In genomic region chr1:131246433-131247395, GRCm38 (mm10) we compare ENCODE assay signal across 8 mouse cellular contexts. TPM values are rescaled to one million over a fixed set of nuclear protein-coding genes. Genes with fewer than 3 reads are reported as not detected.
DNase-seq lines count a peak whose midpoint lies in the region; ATAC-seq lines count a peak whose summit lies in the region.

No protein-coding gene starts in this region.

- H3K9me3 ChIP-seq in embryonic facial prominence, embryonic 11.5 days (replicated peaks; ENCODE audit: control insufficient read depth, low read length) = no peaks in the 10 kb centered on the region
- H3K9me3 ChIP-seq in hindbrain, embryonic 14.5 days (ENCODE audit: control insufficient read depth, low read length) = no peaks in the 10 kb centered on the region
- H3K9me3 ChIP-seq in midbrain, embryonic 12.5 days = no peaks in the 10 kb centered on the region

- ATAC-seq in embryonic facial prominence, embryonic 11.5 days (replicated peaks; ENCODE audit: insufficient number of reproducible peaks, low FRiP score, low TSS enrichment, low read depth) = no peak
- no peak for ATAC-seq in hindbrain, embryonic 14.5 days (ENCODE audit: low FRiP score)
- ATAC-seq in midbrain, embryonic 12.5 days (ENCODE audit: low FRiP score, low read depth) = 0 out of 2 replicates have a peak, but pooled peaks have one; percentile 3

- no peak overlapping the region for H3K4me2 ChIP-seq in embryonic facial prominence, embryonic 11.5 days (ENCODE audit: low read depth, low read length)
- H3K4me2 ChIP-seq in hindbrain, embryonic 14.5 days (replicated peaks) = 0 out of 2 replicates have a peak overlapping the region, but pooled peaks have one; percentile 1
- H3K4me2 ChIP-seq in midbrain, embryonic 12.5 days (replicated peaks) = no peak overlapping the region

- H3K27me3 ChIP-seq in embryonic facial prominence, embryonic 11.5 days (ENCODE audit: control insufficient read depth, insufficient read depth, low read length) = peaks cover 31% of the 10 kb centered on the region
- peaks cover 14% of the 10 kb centered on the region for H3K27me3 ChIP-seq in hindbrain, embryonic 14.5 days (ENCODE audit: control insufficient read depth, insufficient read depth, low read length)
- peaks cover 64% of the 10 kb centered on the region for H3K27me3 ChIP-seq in midbrain, embryonic 12.5 days

- no peak overlapping the region for H3K4me3 ChIP-seq in embryonic facial prominence, embryonic 11.5 days (ENCODE audit: low read depth, low read length)
- no peak overlapping the region for H3K4me3 ChIP-seq in hindbrain, embryonic 14.5 days (replicated peaks; ENCODE audit: low read length)
- no peak overlapping the region for H3K4me3 ChIP-seq in midbrain, embryonic 12.5 days

- no peaks in the 10 kb centered on the region for H3K36me3 ChIP-seq in embryonic facial prominence, embryonic 11.5 days (replicated peaks; ENCODE audit: control insufficient read depth, insufficient read depth, low read depth, low read length)
- H3K36me3 ChIP-seq in hindbrain, embryonic 14.5 days (replicated peaks; ENCODE audit: control insufficient read depth, insufficient read depth) = no peaks in the 10 kb centered on the region
- H3K36me3 ChIP-seq in midbrain, embryonic 12.5 days = no peaks in the 10 kb centered on the region

- H3K27ac ChIP-seq in embryonic facial prominence, embryonic 11.5 days (replicated peaks; ENCODE audit: low read depth, low read length) = no peak overlapping the region
- H3K27ac ChIP-seq in hindbrain, embryonic 14.5 days = no peak overlapping the region
- no peak overlapping the region for H3K27ac ChIP-seq in midbrain, embryonic 12.5 days (replicated peaks)

- 14% methylated on average over 7 of the region's 7 CpGs for WGBS in embryonic facial prominence, embryonic 11.5 days
- 20% methylated on average over 7 of the region's 7 CpGs for WGBS in hindbrain, embryonic 14.5 days
- 12% methylated on average over 7 of the region's 7 CpGs for WGBS in midbrain, embryonic 12.5 days

- intact Hi-C loops in left cerebral cortex, postnatal 36 days (cut with DNase I) = loop anchor here (2.0 kb wide), 1 partner anchor 66 kb away; no protein-coding TSS in a partner anchor
- intact Hi-C loops in gastrocnemius, postnatal 14 days (cut with DNase I; ENCODE audit: low total_unique reads) = loop anchor here (5.0 kb wide), 1 partner anchor 64 kb away; no protein-coding TSS in a partner anchor

- H3K9ac ChIP-seq in embryonic facial prominence, embryonic 11.5 days (replicated peaks; ENCODE audit: low read length) = no peak overlapping the region
- no peak overlapping the region for H3K9ac ChIP-seq in hindbrain, embryonic 14.5 days
- H3K9ac ChIP-seq in midbrain, embryonic 12.5 days (replicated peaks) = no peak overlapping the region; the same call in 1 of the 2 replicates

- H3K4me1 ChIP-seq in embryonic facial prominence, embryonic 11.5 days (ENCODE audit: control insufficient read depth, insufficient read depth, low read length) = peaks cover 4% of the 10 kb centered on the region; the same call in 1 of the 2 replicates
- peaks cover 3% of the 10 kb centered on the region; the same call in 1 of the 2 replicates for H3K4me1 ChIP-seq in hindbrain, embryonic 14.5 days (replicated peaks; ENCODE audit: control insufficient read depth, insufficient read depth, low read length)
- H3K4me1 ChIP-seq in midbrain, embryonic 12.5 days = peaks cover 15% of the 10 kb centered on the region

- DNase-seq in adrenal gland, postnatal 10 days = peak; percentile 70
- no peak for DNase-seq in adrenal gland, adult 18-20 months (ENCODE audit: low spot score in 2 of 2)
- peak; percentile 64 for DNase-seq in MN1 (ENCODE audit: low spot score)
- peak; percentile 76 for DNase-seq in embryonic facial prominence, embryonic 11.5 days (ENCODE audit: low spot score)
- DNase-seq in hindbrain, embryonic 14.5 days (ENCODE audit: low spot score) = peak; percentile 67
- DNase-seq in left cerebral cortex, postnatal 36 days (ENCODE audit: low spot score in 2 of 2) = peak; percentile 39 to 41
- no peak for DNase-seq in gastrocnemius, postnatal 14 days

RNA-seq across cellular contexts. Expression of gene Rassf5, which starts 1.7 kb away (rescaled TPM):
- total RNA-seq in adrenal gland, postnatal 10 days (2021) = 10 to 100 TPM; 10.6 to 10.8 TPM
- 10 to 100 TPM; 11.4 to 11.6 TPM for total RNA-seq in adrenal gland, adult 18-20 months (2021)
- polyA plus RNA-seq in embryonic facial prominence, embryonic 11.5 days (2014; fragmentation: Nextera tagmentation; extraction: Ambion mirVana) = 0.89 and 1.1 TPM in 2 replicates
- 4.0 and 5.0 TPM in 2 replicates for polyA plus RNA-seq in hindbrain, embryonic 14.5 days (2014; fragmentation: Nextera tagmentation; extraction: Ambion mirVana)
- total RNA-seq in left cerebral cortex, postnatal 36 days (2021) = 10 to 100 TPM; 24.6 to 31.7 TPM
- 1.3 and 1.4 TPM in 2 replicates for polyA plus RNA-seq in midbrain, embryonic 12.5 days (2016; fragmentation: Nextera tagmentation; extraction: Ambion mirVana)
- 1 to 10 TPM; 1.8 TPM for total RNA-seq in gastrocnemius, postnatal 14 days (2021)

RNA-seq across cellular contexts. Expression of gene Ikbke, which starts 32.7 kb away (rescaled TPM):
- total RNA-seq in adrenal gland, postnatal 10 days (2021) = 10 to 100 TPM in 1 of 2 experiments, 1 to 10 TPM in 1; 6.9 to 12.0 TPM
- total RNA-seq in adrenal gland, adult 18-20 months (2021) = 10 to 100 TPM; 11.9 to 16.1 TPM
- 0.49 and 1.7 TPM in 2 replicates for polyA plus RNA-seq in embryonic facial prominence, embryonic 11.5 days (2014; fragmentation: Nextera tagmentation; extraction: Ambion mirVana)
- polyA plus RNA-seq in hindbrain, embryonic 14.5 days (2014; fragmentation: Nextera tagmentation; extraction: Ambion mirVana) = 0.81 and 1.4 TPM in 2 replicates
- 1 to 10 TPM in 1 of 2 experiments, under 1 TPM in 1; 0.69 to 2.5 TPM for total RNA-seq in left cerebral cortex, postnatal 36 days (2021)
- polyA plus RNA-seq in midbrain, embryonic 12.5 days (2016; fragmentation: Nextera tagmentation; extraction: Ambion mirVana) = 0.69 and 1.3 TPM in 2 replicates
- 1 to 10 TPM; 1.8 to 2.1 TPM for total RNA-seq in gastrocnemius, postnatal 14 days (2021)

Comparison
In these comparisons a context has a peak if more than half of its experiments do, and no peak if none do; other contexts are left out.
1. DNase-seq: peak in adrenal gland, postnatal 10 days (single experiment), MN1 (single experiment), embryonic facial prominence, embryonic 11.5 days (single experiment), hindbrain, embryonic 14.5 days (single experiment) and left cerebral cortex, postnatal 36 days (2 of 2); none in adrenal gland, adult 18-20 months (0 of 2) and gastrocnemius, postnatal 14 days (single experiment).
2. RNA of gene Rassf5, which starts 1.7 kb away (total RNA-seq): 24.6 to 31.7 TPM in left cerebral cortex, postnatal 36 days, 11.4 to 11.6 TPM in adrenal gland, adult 18-20 months and 10.6 to 10.8 TPM in adrenal gland, postnatal 10 days; 1.8 TPM in gastrocnemius, postnatal 14 days; every median in the first group is over 4 times any median in the second.